Mouse (Mus musculus): ENCODE results near the gene Ank.

- TF ChIP-seq ZMIZ1 (IDR thresholded peaks at IDR 0.05; ENCODE audit: low read depth, low read length) = no peak
- no peak for TF ChIP-seq ZC3H11A (IDR thresholded peaks at IDR 0.05; ENCODE audit: low read depth, low read length)
- no peak for TF ChIP-seq RCOR1 (IDR thresholded peaks at IDR 0.05; ENCODE audit: low read depth, low read length)
Measured at GRCm38 (mm10) chr15:27549071-27549470, 82.6 kb downstream of the Ank start.

All from MEL (cell line).